Mouse (Mus musculus) MEL-GATA-1-ER (cell line): Measurements from ENCODE around the gene Sec23b.

Experiments
- DNase-seq: peaks from one replicate; pipeline ENCODE4 v3.0.0-alpha.2; 2012; ENCODE audit warnings: low read depth; ENCODE audit errors: extremely low read depth

Gene Sec23b

GRCm38 (mm10) chr2:144599831-144600687, 44.0 kb downstream of the Sec23b start, which contains the start of gene Dtd1:
Gene Dtd1 (plus strand): TSS chr2:144599897.
- peak; percentile 43 for DNase-seq

GRCm38 (mm10) chr2:144601576-144601975, 45.5 kb downstream of the Sec23b start:
- DNase-seq: no peak

GRCm38 (mm10) chr2:144613956-144614355, 57.9 kb downstream of the Sec23b start:
- no peak for DNase-seq

- DNase-seq: no peak
Measured at GRCm38 (mm10) chr2:144617074-144617874, 61.2 kb downstream of the Sec23b start.

GRCm38 (mm10) chr2:144621491-144621890, 65.5 kb downstream of the Sec23b start:
- DNase-seq: no peak

- no peak for DNase-seq
Measured at GRCm38 (mm10) chr2:144633551-144633950, 77.5 kb downstream of the Sec23b start.

GRCm38 (mm10) chr2:144634231-144634630, 78.2 kb downstream of the Sec23b start:
- no peak for DNase-seq

- DNase-seq: no peak
Measured at GRCm38 (mm10) chr2:144634729-144635128, 78.7 kb downstream of the Sec23b start.

- no peak for DNase-seq
Measured at GRCm38 (mm10) chr2:144635644-144636320, 79.8 kb downstream of the Sec23b start.

- no peak for DNase-seq
Measured at GRCm38 (mm10) chr2:144637204-144637603, 81.2 kb downstream of the Sec23b start.

- DNase-seq: no peak
Measured at GRCm38 (mm10) chr2:144637671-144638395, 81.8 kb downstream of the Sec23b start.

GRCm38 (mm10) chr2:144638719-144639118, 82.7 kb downstream of the Sec23b start:
- no peak for DNase-seq

GRCm38 (mm10) chr2:144640101-144640500, 84.1 kb downstream of the Sec23b start:
- no peak for DNase-seq
